Mouse (Mus musculus) intestine, embryonic 14.5 days (tissue): ENCODE data around the gene Napsa. TPM values are rescaled to one million over a fixed set of nuclear protein-coding genes. Genes with fewer than 3 reads are reported as not detected.

Experiments used
- ATAC-seq: fragments of 200-750 bp; cut with Nextera tagmentation; replicated peaks from 2 replicates; pipeline ENCODE4 v1.8.0; 2017; ENCODE audit warnings: low read depth, moderate number of reproducible peaks, moderate TSS enrichment, moderate library complexity; ENCODE audit not compliant: low FRiP score, low TSS enrichment
- DNase-seq: peaks from one replicate; pipeline ENCODE4 v3.0.0-alpha.2; 2018; ENCODE audit warnings: low spot score
- H3K27ac ChIP-seq: fragments of 300-500 bp; sonication (generic); 2 replicates; pipeline ENCODE4 v1.5.1; 2014; ENCODE audit warnings: low read depth, mild to moderate bottlenecking, control low read depth
- H3K27me3 ChIP-seq: fragments of 300-500 bp; sonication (generic); replicated peaks from 2 replicates; pipeline ENCODE4 v1.6.1; 2014; ENCODE audit warnings: low read length, control low read depth; ENCODE audit not compliant: control insufficient read depth, insufficient read depth
- H3K36me3 ChIP-seq: fragments of 300-500 bp; sonication (generic); 2 replicates; pipeline ENCODE4 v1.6.1; 2014; ENCODE audit warnings: low read length, control low read depth; ENCODE audit not compliant: control insufficient read depth, insufficient read depth
- H3K4me1 ChIP-seq: fragments of 300-500 bp; sonication (generic); replicated peaks from 2 replicates; pipeline ENCODE4 v1.6.1; 2014; ENCODE audit warnings: low read length, control low read depth, mixed read lengths; ENCODE audit not compliant: control insufficient read depth, insufficient read depth
- H3K4me2 ChIP-seq: fragments of 300-500 bp; sonication (generic); 2 replicates; pipeline ENCODE4 v1.6.1; 2014; ENCODE audit warnings: low read length
- H3K4me3 ChIP-seq: fragments of 300-500 bp; sonication (generic); 2 replicates; pipeline ENCODE4 v1.5.1; 2014; ENCODE audit warnings: low read depth, low read length, control low read depth, mixed read lengths
- H3K9ac ChIP-seq: fragments of 300-500 bp; sonication (generic); 2 replicates; pipeline ENCODE4 v1.6.1; 2014; ENCODE audit warnings: mild to moderate bottlenecking, low read length
- H3K9me3 ChIP-seq: fragments of 300-500 bp; sonication (generic); 2 replicates; pipeline ENCODE4 v1.6.1; 2016; ENCODE audit warnings: low read length, control low read depth; ENCODE audit not compliant: control insufficient read depth
- WGBS: fragments of 180-500 bp; shearing (Covaris S2); extraction: QIAGEN DNeasy Blood & Tissue Kit; methylation state at CpG from one replicate; pipeline ENCODE4 v1.1.7; 2014; 5-methylcytosine and 5-hydroxymethylcytosine counted together
- polyA plus RNA-seq: library from polyadenylated mRNA; unstranded; fragments of >200 nt; fragmentation: Nextera tagmentation; extraction: Ambion mirVana; gene quantifications from 2 replicates; pipeline ENCODE4 v1.2.1, GENCODE M21; 2014

Napsa gene
- polyA plus RNA-seq, 1 experiment from 2014 or later: 1.7 TPM

DNA sequence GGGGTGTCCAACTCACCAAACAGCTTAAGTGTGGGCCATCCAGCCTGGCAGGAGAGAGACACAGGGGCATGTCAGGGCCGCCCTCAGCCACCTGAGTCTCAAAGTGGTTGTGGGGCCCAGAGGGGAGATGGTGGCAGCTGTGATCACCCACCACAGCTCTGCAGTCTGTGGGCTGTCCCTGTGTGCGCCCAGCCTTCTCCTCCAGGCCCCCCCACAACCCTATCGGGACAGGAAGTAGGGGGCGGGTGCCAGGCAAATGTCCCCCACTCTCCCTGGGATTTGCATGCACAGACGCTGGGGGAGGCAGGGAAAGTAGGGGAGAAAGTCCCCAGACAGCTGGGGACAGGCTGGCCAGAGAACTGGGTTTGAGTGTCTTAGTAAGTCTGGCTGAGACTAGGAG lies 41.0 kb upstream of the Napsa start:
- H3K9ac ChIP-seq: no peak overlapping the region
- 49% methylated on average over 5 of the region's 5 CpGs for WGBS
- H3K4me1 ChIP-seq: 0 out of 2 replicates have a peak, but pooled peaks cover 3% of the 10 kb centered on the region
- H3K27me3 ChIP-seq: peaks cover 4% of the 10 kb centered on the region; the same call in 1 of the 2 replicates
- no peak for ATAC-seq
- no peak overlapping the region for H3K27ac ChIP-seq
- no peaks in the 10 kb centered on the region for H3K9me3 ChIP-seq
- DNase-seq: no peak
- H3K4me3 ChIP-seq: no peak overlapping the region
- peaks cover 35% of the 10 kb centered on the region for H3K36me3 ChIP-seq
- no peak overlapping the region for H3K4me2 ChIP-seq

DNA sequence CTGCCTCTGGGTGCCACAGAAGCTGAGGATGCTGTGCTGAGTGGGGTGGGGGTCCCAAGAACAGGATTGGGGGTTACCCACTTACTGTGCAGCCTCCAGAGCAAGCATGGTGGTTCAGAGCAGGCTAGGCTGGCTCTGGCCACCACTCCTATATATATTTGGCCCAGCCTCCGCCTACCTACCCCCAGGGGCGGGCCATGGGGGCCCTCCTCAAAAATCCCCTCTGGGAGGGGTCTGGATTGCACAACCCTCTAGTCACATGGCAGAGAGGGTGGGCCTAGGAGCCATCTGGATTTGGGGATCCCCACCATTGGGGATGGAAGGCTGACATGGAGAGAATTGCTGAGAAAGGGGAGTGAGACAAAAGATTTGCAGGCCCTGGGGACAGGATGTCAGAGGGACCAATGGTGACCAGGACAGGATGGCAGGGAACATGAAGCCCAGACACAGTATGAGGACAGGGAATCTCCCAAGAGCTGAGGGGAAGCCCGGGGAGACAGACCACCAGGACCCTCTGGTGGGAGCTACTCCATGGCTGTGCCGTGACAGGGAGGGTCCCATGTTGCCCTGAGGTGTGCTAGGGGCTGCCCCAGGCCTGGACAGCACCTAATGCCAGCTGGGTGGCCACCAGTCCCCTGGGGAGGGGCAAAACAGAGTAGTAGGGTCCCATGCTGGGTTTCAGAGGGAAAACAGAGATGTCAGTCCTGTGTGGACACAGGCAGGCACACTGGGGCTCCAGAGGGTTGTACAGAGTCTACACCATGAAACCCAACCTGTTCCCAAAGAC lies 40.0 kb upstream of the Napsa start, which contains the start of gene Spib:
Spib (minus strand) TSS at position 126 of the 787 bp plus-strand sequence.
- no peak for DNase-seq
- Histone ChIP-seq H3K4me3 (no peak within 1 kb of the TSS), H3K27ac (no peak within 1 kb of the TSS), H3K4me2 (no peak within 1 kb of the TSS), H3K9ac (no peak within 1 kb of the TSS), H3K27me3 (peaks cover 3% of the 10 kb centered on the region; the same call in 1 of the 2 replicates), H3K9me3 (no peaks in the 10 kb centered on the region), H3K4me1 (0 out of 2 replicates have a peak, but pooled peaks cover 3% of the 10 kb centered on the region), H3K36me3 (peaks cover 44% of the 10 kb centered on the region)
- 81% methylated on average over 4 of the region's 4 CpGs for WGBS
- ATAC-seq: no peak

DNA sequence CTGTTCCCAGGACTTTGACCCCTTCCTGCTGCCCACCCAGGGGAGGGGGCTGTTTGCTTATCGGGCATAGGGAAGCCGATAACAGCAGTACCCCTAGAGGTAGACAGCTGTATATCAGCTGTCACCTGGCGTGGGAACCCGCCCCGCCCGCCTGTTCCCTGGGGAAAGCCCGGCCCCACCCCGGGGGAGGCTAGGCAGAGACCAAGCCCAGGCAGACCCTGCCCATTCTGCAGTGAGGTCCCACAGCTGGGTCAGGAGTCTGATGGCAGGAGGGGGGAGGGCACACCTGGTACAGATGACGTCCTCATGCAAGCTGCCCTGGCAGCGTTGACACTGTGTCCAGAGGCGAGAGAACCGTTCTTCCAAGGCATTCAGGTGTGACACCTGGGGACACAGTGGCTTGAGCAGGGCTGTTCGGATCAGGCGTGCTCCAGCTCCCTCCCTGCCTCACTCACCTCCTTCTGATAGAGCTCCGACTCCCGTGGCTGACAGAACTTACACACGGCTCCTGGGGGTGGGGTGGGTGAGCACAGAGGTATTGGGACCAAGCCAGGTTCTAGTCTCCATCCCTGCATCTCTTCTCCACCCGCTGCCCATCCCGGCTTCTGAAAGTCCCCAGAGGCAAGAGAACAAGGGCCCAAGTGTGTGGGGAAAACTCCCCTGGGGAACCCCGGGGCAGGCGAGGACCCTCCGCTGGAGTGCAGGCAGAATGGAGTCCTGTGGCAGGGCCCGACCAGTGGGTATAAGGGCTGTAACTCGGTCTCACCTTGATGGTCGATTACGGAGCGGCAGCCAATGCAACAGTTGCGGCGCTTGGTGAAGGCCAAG lies 39.0 kb upstream of the Napsa start:
- WGBS: 79% methylated on average over 29 of the region's 29 CpGs
- Histone ChIP-seq H3K36me3 (peaks cover 54% of the 10 kb centered on the region), H3K27ac (no peak overlapping the region), H3K27me3 (no peaks in the 10 kb centered on the region; the same call in 1 of the 2 replicates), H3K4me1 (0 out of 2 replicates have a peak, but pooled peaks cover 1% of the 10 kb centered on the region), H3K9ac (no peak overlapping the region), H3K4me2 (no peak overlapping the region), H3K4me3 (no peak overlapping the region), H3K9me3 (no peaks in the 10 kb centered on the region)
- DNase-seq: no peak
- ATAC-seq: no peak

DNA sequence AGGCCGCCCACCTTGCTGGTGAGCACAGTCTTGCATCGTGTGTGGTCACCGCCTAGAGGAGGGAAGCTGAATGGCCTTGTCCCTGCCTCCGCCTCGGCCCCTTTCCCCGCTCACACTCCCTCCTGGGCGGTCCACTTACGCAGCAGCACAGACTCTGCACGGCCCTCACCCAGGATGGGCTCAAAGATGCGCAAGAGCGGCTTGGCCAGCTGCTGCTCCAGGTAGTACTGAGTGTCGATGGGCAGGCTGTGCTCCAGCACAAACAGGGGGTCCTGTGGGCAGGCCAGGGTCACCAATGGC lies 38.5 kb upstream of the Napsa start:
- Histone ChIP-seq H3K27me3 (no peaks in the 10 kb centered on the region; the same call in 1 of the 2 replicates), H3K27ac (no peak overlapping the region), H3K36me3 (peaks cover 60% of the 10 kb centered on the region), H3K9me3 (no peaks in the 10 kb centered on the region), H3K9ac (no peak overlapping the region), H3K4me3 (no peak overlapping the region), H3K4me1 (no peaks in the 10 kb centered on the region), H3K4me2 (no peak overlapping the region)
- no peak for DNase-seq
- no peak for ATAC-seq
- WGBS: 80% methylated on average over 12 of the region's 12 CpGs

DNA sequence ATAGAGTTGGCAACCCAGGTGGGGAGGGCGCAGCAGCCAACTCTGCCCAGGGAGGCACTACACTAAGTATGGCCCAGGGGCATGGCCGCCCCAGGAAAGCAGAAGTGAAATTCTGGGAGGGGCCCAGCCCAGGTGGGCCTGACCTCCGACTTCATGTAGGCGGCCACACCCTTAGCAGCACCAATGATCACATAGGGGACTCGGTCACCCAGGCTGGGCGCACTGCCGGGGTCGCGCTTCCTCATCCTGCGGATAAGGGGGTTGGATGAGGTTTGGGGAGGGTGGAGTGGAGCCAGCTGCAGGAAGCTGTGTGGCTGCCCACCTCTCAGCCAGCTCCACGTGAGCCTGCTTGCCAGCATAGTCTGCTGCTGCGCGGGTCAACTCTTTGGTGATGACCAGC lies 37.9 kb upstream of the Napsa start:
- peaks cover 65% of the 10 kb centered on the region for H3K36me3 ChIP-seq
- H3K27me3 ChIP-seq: no peaks in the 10 kb centered on the region
- H3K4me1 ChIP-seq: no peaks in the 10 kb centered on the region
- H3K9me3 ChIP-seq: no peaks in the 10 kb centered on the region
- DNase-seq: no peak
- 95% methylated on average over 13 of the region's 13 CpGs for WGBS
- no peak for ATAC-seq
- no peak overlapping the region for H3K9ac ChIP-seq
- no peak overlapping the region for H3K4me3 ChIP-seq
- no peak overlapping the region for H3K4me2 ChIP-seq
- H3K27ac ChIP-seq: no peak overlapping the region

DNA sequence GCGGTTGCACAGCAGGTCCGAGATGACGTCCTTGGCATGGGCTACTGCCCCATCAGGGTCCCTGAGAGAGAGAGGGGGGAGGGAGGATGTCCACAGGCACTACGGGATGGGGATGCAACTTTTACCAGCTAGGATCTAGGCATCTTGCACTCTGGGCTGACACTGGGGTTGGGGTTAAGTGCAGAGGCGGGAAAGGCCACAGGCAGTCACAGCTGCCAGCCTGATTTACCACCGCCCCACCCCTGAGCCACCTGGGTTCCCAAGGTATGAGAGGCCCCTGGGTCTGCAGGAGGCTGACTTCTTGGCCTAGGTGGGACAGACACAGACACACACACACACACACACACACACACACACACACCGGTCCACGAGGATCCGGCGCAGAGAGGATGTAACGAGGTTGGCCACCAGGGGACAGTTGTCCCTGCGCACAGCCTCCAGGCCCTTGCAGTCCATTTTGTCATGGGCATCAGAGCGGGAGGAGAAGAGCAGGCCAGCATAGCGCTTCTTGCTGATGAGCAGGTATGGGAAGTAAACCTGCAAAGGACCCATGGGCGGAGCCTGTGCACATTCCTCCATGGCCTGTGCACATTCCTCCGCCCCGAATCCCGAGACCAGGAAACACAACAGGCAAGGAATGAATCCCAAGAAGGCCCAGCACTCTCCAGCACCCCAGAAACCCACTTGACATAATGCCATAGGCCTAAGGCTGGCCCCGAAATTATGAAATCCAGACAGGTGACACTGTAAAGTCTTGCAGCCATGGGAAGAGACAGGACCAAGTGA lies 37.3 kb upstream of the Napsa start:
- no peaks in the 10 kb centered on the region for H3K27me3 ChIP-seq
- H3K9ac ChIP-seq: no peak overlapping the region
- ATAC-seq (no peak), DNase-seq (no peak)
- no peaks in the 10 kb centered on the region for H3K9me3 ChIP-seq
- H3K4me1 ChIP-seq: no peaks in the 10 kb centered on the region
- WGBS: 86% methylated on average over 18 of the region's 19 CpGs
- H3K36me3 ChIP-seq: peaks cover 70% of the 10 kb centered on the region
- no peak overlapping the region for H3K4me3 ChIP-seq
- H3K4me2 ChIP-seq: no peak overlapping the region
- no peak overlapping the region for H3K27ac ChIP-seq

DNA sequence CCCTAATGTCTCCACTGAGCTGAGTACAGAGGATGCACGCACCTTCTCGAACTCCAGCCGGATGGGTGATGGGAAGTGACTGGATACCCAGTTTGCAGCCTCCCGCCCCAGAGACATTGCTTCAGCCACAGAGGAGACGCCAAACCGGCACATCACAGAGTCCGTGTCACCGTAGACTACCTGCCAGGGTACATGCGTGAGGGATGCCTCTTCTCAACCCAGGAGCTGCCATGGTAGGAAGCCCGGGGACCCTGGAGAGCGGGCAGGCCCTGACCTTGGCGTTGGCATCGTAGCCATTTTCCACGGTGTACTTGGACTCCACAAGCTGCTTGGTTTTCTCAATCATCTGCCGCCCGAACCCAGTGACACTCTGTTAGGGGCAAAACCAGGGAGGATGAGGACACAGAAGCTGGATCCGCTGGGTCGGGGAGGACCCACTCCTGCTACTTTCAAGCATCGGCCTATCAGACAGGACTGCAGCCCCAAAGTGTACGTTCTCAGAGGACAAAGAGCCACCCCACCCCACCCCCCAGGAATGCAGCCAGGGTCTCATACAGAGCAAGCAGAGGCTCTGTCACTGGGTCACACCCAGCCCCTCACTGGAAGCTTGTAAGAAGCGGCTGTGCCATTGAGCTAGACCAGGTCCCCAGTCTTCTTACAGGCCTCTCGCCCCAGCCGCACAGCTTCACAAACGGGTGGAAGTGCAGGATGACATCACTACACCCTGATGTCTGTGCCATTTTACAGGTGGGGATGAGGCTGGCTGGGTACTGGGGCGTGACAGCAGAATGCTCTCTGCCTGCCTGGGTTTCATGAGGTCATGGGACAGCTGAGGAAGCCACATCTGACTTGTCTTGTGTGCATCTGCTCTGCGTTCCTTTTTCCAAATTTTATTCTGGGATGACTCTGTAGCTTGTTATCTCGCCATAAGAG lies 36.3 kb upstream of the Napsa start:
- Histone ChIP-seq H3K36me3 (peaks cover 81% of the 10 kb centered on the region), H3K27me3 (no peaks in the 10 kb centered on the region), H3K9me3 (no peaks in the 10 kb centered on the region), H3K4me2 (no peak overlapping the region), H3K9ac (no peak overlapping the region), H3K4me3 (no peak overlapping the region), H3K27ac (no peak overlapping the region), H3K4me1 (no peaks in the 10 kb centered on the region)
- no peak for DNase-seq
- no peak for ATAC-seq
- 93% methylated on average over 27 of the region's 27 CpGs for WGBS

DNA sequence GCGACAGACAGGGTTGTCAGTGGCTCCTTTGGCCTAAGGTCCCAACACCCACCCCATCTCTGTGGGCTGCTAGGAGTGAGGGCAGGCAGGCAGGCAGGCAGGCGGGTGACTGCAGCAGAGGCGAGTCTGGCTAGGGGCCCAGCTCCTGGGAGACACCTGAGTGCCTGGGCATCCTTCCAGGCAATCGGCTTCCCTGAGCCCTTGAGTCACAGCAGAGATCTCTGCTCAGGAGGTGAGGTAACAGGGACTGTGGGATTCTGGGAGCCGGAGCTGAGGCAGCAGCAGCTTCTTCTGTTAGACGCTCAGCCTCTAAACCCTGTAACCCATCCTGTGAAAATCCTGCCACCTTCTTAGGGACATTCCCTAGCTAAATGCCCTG lies 35.6 kb upstream of the Napsa start:
- Histone ChIP-seq H3K4me3 (no peak overlapping the region), H3K9ac (no peak overlapping the region), H3K9me3 (no peaks in the 10 kb centered on the region), H3K36me3 (peaks cover 87% of the 10 kb centered on the region), H3K4me1 (no peaks in the 10 kb centered on the region), H3K27ac (no peak overlapping the region), H3K4me2 (no peak overlapping the region), H3K27me3 (no peaks in the 10 kb centered on the region)
- 91% methylated on average over 6 of the region's 6 CpGs for WGBS
- DNase-seq: no peak
- ATAC-seq: no peak
